Mouse (Mus musculus) olfactory bulb, adult 2 months (tissue): ENCODE measurements around the gene Tshz2.

Source experiments
- CTCF ChIP-seq: fragments of 200-500 bp; IDR thresholded peaks from 2 replicates; pipeline ENCODE4 v1.5.1; 2012; ENCODE audit warnings: low read depth, mild to moderate bottlenecking, low read length, moderate library complexity; ENCODE audit not compliant: insufficient read depth
- POLR2A ChIP-seq: fragments of 200-500 bp; IDR thresholded peaks from 2 replicates; pipeline ENCODE4 v1.6.1; 2012; ENCODE audit warnings: mild to moderate bottlenecking, low read depth, low read length, moderate library complexity; ENCODE audit not compliant: insufficient read depth

- TF ChIP-seq CTCF (no peak), POLR2A (no peak)
These were observed 130.9 kb downstream of the Tshz2 start for GRCm38 (mm10) chr2:169763716-169764115.
